Mouse (Mus musculus): ENCODE results near the gene Ccdc162. TPM values are rescaled to one million over a fixed set of nuclear protein-coding genes. Genes with fewer than 3 reads are reported as not detected.

Gene Ccdc162
- total RNA-seq, 2 experiments from 2014 or later, result 1.2 to 1.3 TPM

- DNase-seq (ENCODE audit: low spot score in 2 of 2), result peak; percentile 67 to 68
- intact Hi-C loops (cut with DNase I), result loop anchor here (1.0 to 10.0 kb wide), 2 partner anchors 164 to 776 kb away; no protein-coding TSS in a partner anchor
Observed at GRCm38 (mm10) chr10:41518508-41518980, 197.9 kb downstream of the Ccdc162 start.

- no peak for DNase-seq (ENCODE audit: low spot score in 2 of 2)
- intact Hi-C loops (cut with DNase I), result loop anchor here (10.0 kb wide), 1 partner anchor 780 kb away; no protein-coding TSS in a partner anchor
Observed at GRCm38 (mm10) chr10:41514921-41515320, 201.5 kb downstream of the Ccdc162 start.

- DNase-seq (ENCODE audit: low spot score in 2 of 2), result no peak
- intact Hi-C loops (cut with DNase I), result loop anchor here (10.0 kb wide), 1 partner anchor 780 kb away; no protein-coding TSS in a partner anchor
Observed at GRCm38 (mm10) chr10:41514301-41514700, 202.1 kb downstream of the Ccdc162 start.

GRCm38 (mm10) chr10:41509160-41509559 is 207.3 kb downstream of the Ccdc162 start:
- intact Hi-C loops (cut with DNase I), result loop anchor here (5.0 to 10.0 kb wide), 3 partner anchors 77 to 504 kb away; partner anchors contain the start of genes Ak9 and Fig4
- DNase-seq (ENCODE audit: low spot score in 2 of 2), result no peak

GRCm38 (mm10) chr10:41505446-41505845 is 211.0 kb downstream of the Ccdc162 start:
- intact Hi-C loops (cut with DNase I), result loop anchor here (5.0 to 10.0 kb wide), 3 partner anchors 73 to 501 kb away; partner anchors contain the start of genes Ak9 and Fig4
- peak; percentile 79 to 90 for DNase-seq (ENCODE audit: low spot score in 2 of 2)

- DNase-seq (ENCODE audit: low spot score in 2 of 2), result no peak
- intact Hi-C loops (cut with DNase I), result loop anchor here (5.0 to 10.0 kb wide), 4 partner anchors 53 to 500 kb away; partner anchors contain the start of genes Ak9, Fig4 and Zbtb24
Observed at GRCm38 (mm10) chr10:41504996-41505395, 211.4 kb downstream of the Ccdc162 start.

- intact Hi-C loops (cut with DNase I), result loop anchor here (5.0 to 10.0 kb wide), 3 partner anchors 49 to 496 kb away; partner anchors contain the start of genes Ak9, Fig4 and Zbtb24
- DNase-seq (ENCODE audit: low spot score in 2 of 2), result peak; percentile 31 to 65
Observed at GRCm38 (mm10) chr10:41500941-41501340, 215.5 kb downstream of the Ccdc162 start.

- intact Hi-C loops (cut with DNase I), result no loop called here
- DNase-seq (ENCODE audit: low spot score in 2 of 2), result no peak
Observed at GRCm38 (mm10) chr10:41491111-41491510, 225.3 kb downstream of the Ccdc162 start.

- intact Hi-C loops (cut with DNase I), result no loop called here
- no peak for DNase-seq (ENCODE audit: low spot score in 2 of 2)
Observed at GRCm38 (mm10) chr10:41490518-41490873, 225.9 kb downstream of the Ccdc162 start.

GRCm38 (mm10) chr10:41489708-41490517 is 226.5 kb downstream of the Ccdc162 start, which contains the start of the genes Smpd2 and Ppil6:
TSS of gene Smpd2 (minus strand) at chr10:41490369.
TSS of gene Ppil6 (plus strand) at chr10:41490439.
- DNase-seq (ENCODE audit: low spot score in 2 of 2), result peak; percentile 93 to 96
- intact Hi-C loops (cut with DNase I), result no loop called here

GRCm38 (mm10) chr10:41489294-41489693 is 227.1 kb downstream of the Ccdc162 start:
- intact Hi-C loops (cut with DNase I), result no loop called here
- no peak for DNase-seq (ENCODE audit: low spot score in 2 of 2)

GRCm38 (mm10) chr10:41488877-41489276 is 227.6 kb downstream of the Ccdc162 start:
- no peak for DNase-seq (ENCODE audit: low spot score in 2 of 2)

More at GRCm38 (mm10) chr10:41488877-41489276, 227.6 kb downstream of the Ccdc162 start:
- intact Hi-C loops (cut with DNase I), result no loop called here

Small RNAs within 50 kb of the gene (microRNA-seq; reads per million reads assigned to microRNA genes)
- gene Mir3473b, result 0 reads per million in 2 experiments

Other genes with a start within 250 kb of the Ccdc162 start
- gene Mical1, start 240.3 kb downstream of the Ccdc162 start, total RNA-seq (2021), result 10 to 100 TPM; 19.4 to 27.0 TPM
- 10 to 100 TPM; 20.8 to 24.7 TPM for gene Smpd2, start 226.3 kb downstream of the Ccdc162 start, total RNA-seq (2021)
- 1 to 10 TPM; 6.3 to 7.6 TPM for gene Ppil6, start 226.2 kb downstream of the Ccdc162 start, total RNA-seq (2021)
- gene Cd164, start 197.2 kb downstream of the Ccdc162 start, total RNA-seq (2021), result 10 to 100 TPM; 56.1 to 57.1 TPM
- 1 to 10 TPM; 6.6 to 8.6 TPM for gene Cep57l1, start 93.2 kb upstream of the Ccdc162 start, total RNA-seq (2021)
- gene Sesn1, start 93.3 kb upstream of the Ccdc162 start, total RNA-seq (2021), result 10 to 100 TPM; 39.3 to 52.8 TPM